ENCODE assay signal across 8 mouse cellular contexts in the genomic region with DNA sequence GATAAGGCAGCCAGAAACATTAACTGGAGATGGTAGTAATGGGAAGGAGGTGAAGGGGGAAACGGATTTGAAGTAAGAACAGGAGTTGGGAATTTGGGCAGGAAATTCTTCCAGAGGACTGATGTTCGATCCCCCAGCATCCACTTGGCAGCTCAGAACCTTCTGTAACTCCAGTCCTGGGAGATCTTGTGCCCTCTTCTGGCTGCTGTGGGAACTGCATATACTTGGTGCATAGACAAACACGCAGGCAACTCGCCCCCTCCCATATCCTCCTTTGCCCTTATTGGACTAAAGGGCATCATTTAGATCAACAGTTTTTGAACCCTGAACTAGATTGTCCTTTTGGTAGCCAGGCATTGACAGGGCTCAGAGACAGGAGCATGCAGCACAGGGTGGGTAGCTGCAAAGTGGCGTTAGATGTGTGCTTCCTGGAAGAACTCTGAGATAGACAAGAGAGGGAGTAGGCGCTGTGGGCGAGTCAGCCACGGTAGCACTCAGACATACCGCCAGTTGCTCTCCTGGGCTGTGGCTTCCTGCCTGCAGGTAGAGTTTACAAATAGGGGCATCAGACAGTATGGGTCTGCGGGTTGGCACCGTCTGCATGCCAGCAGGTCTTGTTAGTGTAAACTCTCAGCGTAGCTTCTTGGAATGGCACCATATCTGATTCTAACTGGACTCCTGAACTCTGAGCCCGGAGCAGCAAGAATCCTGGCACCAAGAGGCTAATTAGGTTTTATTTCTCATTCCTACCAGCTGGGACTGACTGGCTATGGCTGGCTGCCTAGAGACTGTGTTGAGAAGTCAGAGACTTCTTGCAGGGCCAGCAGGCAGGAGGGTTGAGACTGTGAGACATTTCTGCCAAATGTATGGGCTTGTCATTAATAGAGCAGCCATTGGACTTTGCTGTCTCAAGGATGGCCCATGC.
A peak's percentile ranks its signal among the peaks of the same experiment; 100 is the strongest.
DNase-seq lines count a peak whose midpoint lies in the region; ATAC-seq and TF ChIP-seq lines count a peak whose summit lies in the region.

No protein-coding gene starts in this region.

- H3K4me3 ChIP-seq in heart, postnatal 0 days (ENCODE audit: low read depth, low read length), result no peak overlapping the region
- no peak overlapping the region for H3K4me3 ChIP-seq in thymus, adult 2 months (ENCODE audit: control insufficient read depth, insufficient read depth, low read length)

- no peak for TF ChIP-seq POLR2A in thymus, adult 2 months (IDR thresholded peaks at IDR 0.05; ENCODE audit: control insufficient read depth, extremely low read depth, insufficient read depth, low read length, poor library complexity)

- WGBS in heart, postnatal 0 days, result 61% methylated on average over 13 of the region's 13 CpGs
- 75% methylated on average over 13 of the region's 13 CpGs for WGBS in thymus, adult 2 months

- no peak for TF ChIP-seq EP300 in heart, postnatal 0 days (IDR thresholded peaks at IDR 0.05; ENCODE audit: low read depth)

- DNase-seq in heart, postnatal 0 days (ENCODE audit: low spot score), result no peak
- no peak for DNase-seq in heart, postnatal 25 days (ENCODE audit: low spot score)
- DNase-seq in A20 (ENCODE audit: low read depth, low spot score), result peak; percentile 59
- peak; percentile 68 for DNase-seq in adrenal gland, postnatal 10 days
- peak; percentile 76 for DNase-seq in embryo, embryonic 10.5 days (ENCODE audit: low spot score)
- DNase-seq in kidney, adult 9 months, result peak; percentile 88
- peak; percentile 62 for DNase-seq in thymus, adult 2 months

- H3K4me1 ChIP-seq in heart, postnatal 0 days (ENCODE audit: control insufficient read depth, insufficient read depth), result no peaks in the 10 kb centered on the region
- no peaks in the 10 kb centered on the region for H3K4me1 ChIP-seq in thymus, adult 2 months (replicated peaks; ENCODE audit: control insufficient read depth, insufficient read depth, low read length)

- no peaks in the 10 kb centered on the region for H3K9me3 ChIP-seq in heart, postnatal 0 days (replicated peaks; ENCODE audit: control insufficient read depth, low read length)

- TF ChIP-seq CTCF in heart, postnatal 0 days (IDR thresholded peaks at IDR 0.05; ENCODE audit: low read depth), result peak; percentile 46
- TF ChIP-seq CTCF in thymus, adult 2 months (IDR thresholded peaks at IDR 0.05; ENCODE audit: borderline replicate concordance, control insufficient read depth, extremely low read depth, insufficient read depth, low read length, poor library complexity), result no peak; the same call in 1 of the 2 replicates

- H3K27me3 ChIP-seq in heart, postnatal 0 days (ENCODE audit: control insufficient read depth, insufficient read depth, low read length), result no peaks in the 10 kb centered on the region
- H3K27me3 ChIP-seq in thymus, adult 2 months (ENCODE audit: control insufficient read depth, insufficient read depth, low read length), result no peaks in the 10 kb centered on the region

- intact Hi-C loops in heart, postnatal 25 days (cut with DNase I), result loop anchor here (2.0 to 5.0 kb wide), 2 partner anchors 65 to 156 kb away; no protein-coding TSS in a partner anchor

- H3K4me2 ChIP-seq in heart, postnatal 0 days (ENCODE audit: low read depth, low read length), result no peak overlapping the region

- H3K27ac ChIP-seq in heart, postnatal 0 days (ENCODE audit: low read depth), result no peak overlapping the region
- no peak overlapping the region for H3K27ac ChIP-seq in thymus, adult 2 months (ENCODE audit: control insufficient read depth, insufficient read depth, low read length)

- H3K36me3 ChIP-seq in heart, postnatal 0 days (replicated peaks; ENCODE audit: control insufficient read depth, insufficient read depth, low read length), result no peaks in the 10 kb centered on the region
- no peaks in the 10 kb centered on the region for H3K36me3 ChIP-seq in thymus, adult 2 months (ENCODE audit: control insufficient read depth, insufficient read depth, low read length)

- no peak for ATAC-seq in heart, postnatal 0 days (ENCODE audit: insufficient read depth, low read depth)
- ATAC-seq in megakaryocyte, adult 5-6 weeks (ENCODE audit: poor library complexity, severe bottlenecking), result peak; percentile 58

- no peak overlapping the region for H3K9ac ChIP-seq in heart, postnatal 0 days (replicated peaks; ENCODE audit: low read depth, low read length)

Comparison
In these comparisons a context has a peak if more than half of its experiments do, and no peak if none do; other contexts are left out.
1. DNase-seq: peak in A20 (single experiment), adrenal gland, postnatal 10 days (single experiment), embryo, embryonic 10.5 days (single experiment), kidney, adult 9 months (single experiment) and thymus, adult 2 months (single experiment); none in heart, postnatal 0 days (single experiment) and heart, postnatal 25 days (single experiment).